Mouse (Mus musculus): Measurements from ENCODE around the gene Rufy1. TPM values are rescaled to one million over a fixed set of nuclear protein-coding genes. Genes with fewer than 3 reads are reported as not detected.
"Not testable (repeated sequence)": the region's sequence is repeated elsewhere in the genome, so short reads cannot be mapped to it uniquely, and the experiment has no call there.

The Rufy1 gene
- polyA plus RNA-seq, 1 experiment from 2014 or later: 20.9 TPM

DNA sequence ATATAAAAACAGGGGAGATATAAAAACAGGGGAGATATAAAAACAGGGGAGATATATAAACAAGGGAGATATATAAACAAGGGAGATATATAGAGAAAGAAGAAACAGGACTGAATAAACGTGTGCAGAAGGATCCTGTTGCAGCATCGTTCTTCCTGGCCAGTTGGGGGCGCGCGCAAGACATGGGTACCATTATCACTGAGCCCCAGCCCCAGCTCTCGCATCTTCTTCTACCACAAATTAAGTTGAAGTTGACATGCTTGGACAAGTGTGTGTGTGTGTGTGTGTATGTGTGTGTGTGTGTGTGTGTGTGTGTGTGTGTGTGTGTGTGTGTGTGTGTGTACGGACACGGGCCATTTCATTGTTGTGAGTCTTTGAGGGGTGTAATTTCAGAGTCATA lies 17.2 kb upstream of the Rufy1 start:
- H3K27ac ChIP-seq; H3K36me3 ChIP-seq; DNase-seq (ENCODE audit: low spot score); H3K9me3 ChIP-seq; H3K27me3 ChIP-seq (ENCODE audit: insufficient read depth, poor library complexity, severe bottlenecking); H3K4me1 ChIP-seq (replicated peaks); H3K4me3 ChIP-seq: not testable (repeated sequence)
- WGBS: 47% methylated on average over 8 of the region's 8 CpGs

DNA sequence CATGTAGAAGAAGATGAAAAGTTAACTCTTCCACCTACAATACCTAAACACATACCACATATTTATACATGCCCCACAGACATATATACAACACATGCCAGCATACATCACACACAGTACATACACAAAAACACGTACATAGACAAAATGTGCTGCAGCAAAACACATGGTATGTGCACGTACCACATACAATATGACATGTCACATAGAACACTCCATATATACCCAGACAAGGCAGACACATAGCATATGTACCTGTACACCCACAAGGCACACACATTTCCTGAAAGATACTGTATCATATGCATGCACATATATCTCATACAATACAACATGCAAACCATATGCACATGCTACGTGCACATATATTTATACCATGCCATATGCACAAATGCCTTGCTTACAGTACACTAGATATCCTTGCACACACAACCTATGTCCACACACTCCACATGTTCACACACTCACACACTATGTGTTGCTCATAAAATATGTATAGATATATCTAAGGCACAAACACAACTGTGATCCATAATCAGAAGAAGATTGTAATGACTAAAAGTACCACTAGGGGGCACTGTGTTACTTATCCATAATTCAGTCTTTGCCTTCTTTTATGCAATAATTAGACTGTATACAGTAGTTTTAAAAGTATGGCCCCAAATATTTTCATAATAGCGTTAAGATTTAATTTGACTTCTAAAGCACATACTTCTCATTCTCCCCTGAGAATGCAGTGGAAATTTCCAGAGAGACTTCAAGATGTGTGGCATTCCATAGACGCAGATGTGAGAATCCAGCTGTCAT lies 12.5 kb upstream of the Rufy1 start:
- H3K9me3 ChIP-seq: no peaks in the 10 kb centered on the region
- H3K27me3 ChIP-seq (ENCODE audit: insufficient read depth, poor library complexity, severe bottlenecking): peaks cover 4% of the 10 kb centered on the region; the same call in 1 of the 2 replicates
- no peak overlapping the region for H3K4me3 ChIP-seq
- no peaks in the 10 kb centered on the region for H3K4me1 ChIP-seq (replicated peaks)
- DNase-seq (ENCODE audit: low spot score): no peak
- 72% methylated on average over 5 of the region's 5 CpGs for WGBS
- H3K27ac ChIP-seq: no peak overlapping the region
- no peaks in the 10 kb centered on the region for H3K36me3 ChIP-seq

DNA sequence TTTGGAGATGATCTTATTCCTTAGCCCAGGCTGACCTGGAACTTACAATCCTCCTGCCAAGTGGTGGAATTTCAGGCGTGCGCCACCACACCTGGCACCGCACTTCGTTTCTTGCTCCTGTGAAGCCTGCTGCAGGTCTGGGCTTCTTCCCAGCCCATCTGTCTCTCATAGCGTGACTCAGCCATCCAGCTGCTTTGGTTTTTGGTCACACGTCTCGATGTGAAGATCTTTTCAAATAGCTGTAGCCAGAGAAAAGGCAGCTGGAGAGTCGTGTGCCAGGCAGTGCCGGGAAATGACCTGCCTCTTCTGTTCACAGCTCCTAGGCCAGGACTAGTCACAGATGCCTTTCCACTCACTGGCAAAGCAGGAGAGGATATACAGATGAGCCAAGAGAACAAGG lies 10.7 kb upstream of the Rufy1 start:
- Histone ChIP-seq H3K4me3 (no peak overlapping the region), H3K27ac (no peak overlapping the region), H3K27me3 (ENCODE audit: insufficient read depth, poor library complexity, severe bottlenecking) (peaks cover 4% of the 10 kb centered on the region; the same call in 1 of the 2 replicates), H3K9me3 (no peaks in the 10 kb centered on the region), H3K4me1 (replicated peaks) (no peaks in the 10 kb centered on the region), H3K36me3 (no peaks in the 10 kb centered on the region)
- WGBS: 72% methylated on average over 9 of the region's 9 CpGs
- no peak for DNase-seq (ENCODE audit: low spot score)

DNA sequence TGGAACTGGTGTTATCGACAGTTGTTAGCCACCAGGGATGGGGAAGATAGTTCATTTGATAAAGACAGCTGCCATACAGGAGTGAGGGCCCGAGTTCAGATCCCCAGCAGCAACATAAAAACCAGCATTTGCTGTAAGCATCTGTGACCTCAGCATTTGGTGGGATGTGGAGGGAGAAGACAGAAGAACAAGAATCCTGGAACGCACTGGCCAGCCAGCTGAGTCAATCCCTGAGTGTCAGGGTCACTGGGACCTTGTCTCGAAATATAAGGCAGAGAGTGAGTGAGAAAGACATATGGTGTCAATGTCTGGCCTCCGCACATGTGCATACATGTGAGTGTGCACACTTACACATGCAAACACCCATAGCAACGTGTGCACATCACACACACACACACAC lies 9.8 kb upstream of the Rufy1 start:
- Histone ChIP-seq H3K27me3 (ENCODE audit: insufficient read depth, poor library complexity, severe bottlenecking) (peaks cover 4% of the 10 kb centered on the region; the same call in 1 of the 2 replicates), H3K4me3 (no peak overlapping the region), H3K4me1 (replicated peaks) (no peaks in the 10 kb centered on the region), H3K36me3 (no peaks in the 10 kb centered on the region), H3K27ac (no peak overlapping the region), H3K9me3 (no peaks in the 10 kb centered on the region)
- DNase-seq (ENCODE audit: low spot score): no peak
- 81% methylated on average over 6 of the region's 6 CpGs for WGBS

DNA sequence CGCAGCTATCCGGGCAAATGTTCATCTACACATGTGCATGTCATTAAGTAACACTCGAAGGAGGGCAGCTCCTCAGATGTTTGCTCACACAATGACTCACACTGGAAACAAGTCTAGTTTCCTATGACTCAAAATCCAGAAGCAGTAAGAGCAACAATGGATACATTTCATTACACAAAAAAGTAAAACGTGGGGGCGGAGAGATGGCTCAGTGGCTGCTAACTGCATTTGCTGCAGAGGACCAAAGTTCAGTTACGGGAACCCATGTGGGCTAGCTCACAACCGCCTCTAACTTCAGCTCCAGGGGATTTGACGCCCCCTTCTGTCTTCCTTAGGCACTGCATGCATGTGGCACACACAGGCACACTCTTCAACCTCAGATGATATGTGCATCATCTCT lies 8.9 kb upstream of the Rufy1 start:
- WGBS: 65% methylated on average over 8 of the region's 8 CpGs
- Histone ChIP-seq H3K27me3 (ENCODE audit: insufficient read depth, poor library complexity, severe bottlenecking) (peaks cover 4% of the 10 kb centered on the region; the same call in 1 of the 2 replicates), H3K27ac (no peak overlapping the region), H3K4me1 (replicated peaks) (no peaks in the 10 kb centered on the region), H3K9me3 (no peaks in the 10 kb centered on the region), H3K4me3 (no peak overlapping the region), H3K36me3 (no peaks in the 10 kb centered on the region)
- no peak for DNase-seq (ENCODE audit: low spot score)

DNA sequence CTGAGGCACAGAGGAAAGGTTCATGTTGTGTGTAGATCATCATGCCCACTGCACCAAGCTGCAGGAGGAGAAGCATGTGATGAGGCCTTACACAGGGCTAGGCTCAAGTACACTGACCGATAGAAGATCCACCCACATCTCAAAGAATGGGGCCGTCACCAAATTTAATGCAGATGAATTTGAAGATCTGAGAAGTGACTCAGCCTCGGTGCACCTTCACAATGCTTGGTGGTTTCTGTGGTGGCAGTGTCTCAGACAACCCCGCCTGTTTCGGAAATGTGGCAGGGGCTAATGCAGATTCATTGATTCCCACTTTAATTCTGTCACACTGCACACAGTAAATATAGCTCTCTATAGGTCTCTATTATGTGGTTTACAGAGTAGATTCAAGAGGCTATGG lies 2.0 kb upstream of the Rufy1 start:
- H3K36me3 ChIP-seq: no peaks in the 10 kb centered on the region
- peaks cover 11% of the 10 kb centered on the region for H3K4me1 ChIP-seq (replicated peaks)

DNA sequence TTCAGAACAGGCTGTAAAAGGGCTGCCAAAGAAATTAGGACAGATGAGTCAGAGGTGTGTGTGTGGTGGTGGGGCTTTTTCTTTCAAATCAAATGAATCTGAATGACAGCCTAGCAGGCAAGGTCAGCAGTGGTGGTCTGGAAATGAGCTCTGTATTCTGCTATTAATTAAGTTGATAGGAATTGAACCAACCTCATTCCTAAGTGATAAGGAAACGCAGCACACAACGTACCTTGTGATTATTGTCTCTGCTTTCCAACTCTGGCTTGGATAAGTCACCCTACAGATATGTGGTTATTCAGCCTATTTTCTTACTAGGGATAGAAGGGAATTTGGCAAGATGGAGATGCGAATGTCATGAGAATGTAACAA lies 1.1 kb upstream of the Rufy1 start:
- Histone ChIP-seq H3K36me3 (no peaks in the 10 kb centered on the region), H3K9me3 (no peaks in the 10 kb centered on the region), H3K4me3 (0 out of 2 replicates have a peak overlapping the region, but pooled peaks have one; percentile 77), H3K27me3 (ENCODE audit: insufficient read depth, poor library complexity, severe bottlenecking) (peaks cover 5% of the 10 kb centered on the region; the same call in 1 of the 2 replicates), H3K4me1 (replicated peaks) (peaks cover 11% of the 10 kb centered on the region), H3K27ac (no peak overlapping the region)
- 92% methylated on average over 3 of the region's 3 CpGs for WGBS
- DNase-seq (ENCODE audit: low spot score): no peak

More for the DNA sequence above, 2.0 kb upstream of the Rufy1 start:
- Histone ChIP-seq H3K27ac (no peak overlapping the region), H3K4me3 (no peak overlapping the region), H3K27me3 (ENCODE audit: insufficient read depth, poor library complexity, severe bottlenecking) (peaks cover 5% of the 10 kb centered on the region; the same call in 1 of the 2 replicates), H3K9me3 (no peaks in the 10 kb centered on the region)
- WGBS: 91% methylated on average over 5 of the region's 5 CpGs
- DNase-seq (ENCODE audit: low spot score): no peak

DNA sequence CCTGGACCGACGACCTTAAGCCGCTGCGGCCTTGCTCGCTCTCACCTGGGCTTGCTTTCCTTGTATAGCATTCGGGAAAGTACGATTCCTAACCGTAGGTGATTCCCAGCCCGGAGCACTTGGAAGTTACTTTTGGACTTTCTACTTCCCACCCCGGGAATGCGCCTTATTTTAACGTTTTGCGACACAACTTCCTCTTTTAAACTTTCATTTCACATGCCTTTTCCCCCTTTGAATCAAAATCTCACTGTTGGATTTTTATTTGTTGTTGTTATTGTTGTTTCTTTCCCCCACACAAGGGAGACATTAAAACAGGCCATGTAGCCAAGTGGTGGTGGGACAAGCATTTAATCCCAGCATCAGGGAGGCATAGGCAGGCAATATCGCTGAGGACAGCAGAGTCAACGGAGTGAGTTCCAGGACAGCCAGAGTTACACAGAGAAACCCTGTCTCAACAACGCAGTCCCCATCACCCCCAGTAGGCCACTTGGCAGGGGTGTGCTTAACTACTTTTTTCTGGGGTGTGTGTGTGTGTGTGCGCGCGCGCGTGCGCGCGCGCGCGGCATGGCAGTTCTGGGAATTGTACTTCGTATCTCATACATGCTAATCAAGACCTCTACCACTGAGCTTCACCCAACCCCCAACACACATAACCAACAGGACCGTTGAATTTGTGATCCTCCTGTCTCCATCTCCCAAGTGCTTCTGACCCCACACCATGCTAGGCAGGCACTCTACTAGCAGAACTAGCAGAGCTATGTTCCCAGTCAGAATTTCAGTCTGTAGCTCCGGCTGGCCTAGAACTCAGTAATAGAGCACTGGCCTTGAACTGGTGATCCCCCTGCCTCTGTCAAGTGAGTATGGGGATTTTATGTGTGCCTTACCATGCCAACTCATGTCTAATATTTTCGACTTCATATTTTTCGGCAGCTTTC lies 476 bp upstream of the Rufy1 start:
- Histone ChIP-seq H3K9me3 (no peaks in the 10 kb centered on the region), H3K4me3 (peak overlapping the region; percentile 77), H3K36me3 (no peaks in the 10 kb centered on the region), H3K4me1 (replicated peaks) (peaks cover 11% of the 10 kb centered on the region), H3K27ac (peak overlapping the region; percentile 98), H3K27me3 (ENCODE audit: insufficient read depth, poor library complexity, severe bottlenecking) (peaks cover 5% of the 10 kb centered on the region; the same call in 1 of the 2 replicates)
- 32% methylated on average over 32 of the region's 32 CpGs for WGBS
- DNase-seq (ENCODE audit: low spot score): peak; percentile 32

DNA sequence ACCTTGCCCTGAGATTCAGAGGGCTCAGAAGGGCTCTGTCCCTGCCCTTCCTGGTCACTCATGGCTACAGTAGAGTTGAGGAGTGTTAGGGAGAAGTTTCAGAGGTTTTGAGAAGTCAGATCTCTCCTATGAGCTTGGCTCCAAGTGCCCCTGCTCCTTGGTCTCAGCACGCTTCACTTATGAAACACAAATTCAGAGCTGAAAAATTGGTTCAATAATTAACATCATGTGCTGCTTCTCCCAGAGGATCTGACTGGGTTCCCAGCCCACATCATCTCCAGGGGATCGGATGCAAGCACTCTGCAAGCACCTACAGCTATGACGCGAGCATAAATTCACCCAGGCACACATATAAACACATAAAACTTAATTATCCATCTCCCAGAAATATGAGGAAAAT lies 4.9 kb downstream of the Rufy1 start:
- Histone ChIP-seq H3K27ac (no peak overlapping the region), H3K27me3 (ENCODE audit: insufficient read depth, poor library complexity, severe bottlenecking) (no peaks in the 10 kb centered on the region), H3K4me1 (replicated peaks) (peaks cover 18% of the 10 kb centered on the region), H3K9me3 (0 out of 2 replicates have a peak, but pooled peaks cover 3% of the 10 kb centered on the region), H3K4me3 (no peak overlapping the region), H3K36me3 (no peaks in the 10 kb centered on the region)
- 90% methylated on average over 4 of the region's 4 CpGs for WGBS
- DNase-seq (ENCODE audit: low spot score): no peak

DNA sequence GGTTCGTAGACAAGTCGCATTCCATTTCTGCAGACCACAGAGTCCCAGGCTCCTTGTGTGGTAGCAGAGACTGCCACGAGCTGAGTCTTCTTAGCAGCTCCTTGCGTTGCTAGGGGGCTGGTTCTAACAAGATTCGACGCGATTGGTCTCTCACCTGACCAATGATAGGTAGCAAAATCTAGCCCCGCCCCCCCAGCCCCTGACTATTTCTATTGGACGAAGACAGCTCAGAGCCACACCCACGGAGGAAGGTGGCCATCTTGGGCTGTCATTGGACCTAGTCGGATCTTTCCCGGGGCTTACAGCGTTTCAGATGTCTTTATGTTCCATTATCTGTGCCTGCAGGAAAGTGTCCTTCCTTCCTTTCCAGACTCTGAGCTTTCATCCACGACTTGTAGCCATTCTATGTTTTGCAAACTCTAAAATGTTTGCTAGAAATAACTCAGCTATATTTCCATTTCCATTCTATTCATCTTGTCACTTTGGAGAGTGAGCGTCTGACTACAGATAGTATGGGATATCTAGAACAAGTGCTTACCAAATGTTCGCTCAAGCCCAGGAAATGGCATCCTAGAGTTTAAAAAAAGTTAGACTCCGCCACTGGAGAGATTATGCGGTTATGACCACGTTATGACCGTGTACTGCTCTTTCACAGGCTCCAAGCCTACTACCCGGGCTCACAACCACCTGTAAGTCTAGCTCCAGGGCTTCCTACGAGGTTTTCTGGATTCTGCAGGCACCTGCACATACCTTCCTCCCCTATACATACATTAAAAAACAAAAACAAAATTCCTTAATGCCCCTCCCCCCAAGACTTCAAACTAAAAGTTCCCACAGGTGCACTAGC lies 8.8 kb downstream of the Rufy1 start:
- H3K27me3 ChIP-seq (ENCODE audit: insufficient read depth, poor library complexity, severe bottlenecking): no peaks in the 10 kb centered on the region
- peak overlapping the region; percentile 60 for H3K4me3 ChIP-seq
- 24% methylated on average over 22 of the region's 22 CpGs for WGBS
- H3K36me3 ChIP-seq: peaks cover 25% of the 10 kb centered on the region
- H3K27ac ChIP-seq: peak overlapping the region; percentile 84
- peaks cover 14% of the 10 kb centered on the region for H3K4me1 ChIP-seq (replicated peaks)
- DNase-seq (ENCODE audit: low spot score): peak; percentile 96
- 0 out of 2 replicates have a peak, but pooled peaks cover 3% of the 10 kb centered on the region for H3K9me3 ChIP-seq

DNA sequence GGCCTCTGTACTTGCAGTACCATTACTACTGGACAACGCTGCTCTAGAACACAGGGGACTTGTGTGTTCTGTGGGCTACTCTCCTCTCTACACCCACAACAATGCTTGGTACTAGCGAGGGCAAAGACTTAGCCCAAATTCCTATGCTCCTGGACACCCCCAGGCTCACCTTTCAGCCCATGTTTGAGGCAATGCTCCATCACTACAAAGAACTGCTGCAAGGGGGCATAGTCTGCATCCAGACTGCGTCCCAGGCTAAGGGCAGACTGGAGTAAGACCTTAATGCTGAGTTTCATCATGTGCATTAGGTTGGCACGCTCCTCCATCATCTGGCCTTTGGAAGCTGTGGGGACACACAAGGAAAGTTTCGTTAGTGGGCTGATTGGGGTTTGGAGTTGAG lies 9.5 kb downstream of the Rufy1 start:
- Histone ChIP-seq H3K9me3 (0 out of 2 replicates have a peak, but pooled peaks cover 3% of the 10 kb centered on the region), H3K4me3 (peak overlapping the region; percentile 60), H3K27me3 (ENCODE audit: insufficient read depth, poor library complexity, severe bottlenecking) (no peaks in the 10 kb centered on the region), H3K36me3 (peaks cover 32% of the 10 kb centered on the region), H3K27ac (peak overlapping the region; percentile 84), H3K4me1 (replicated peaks) (peaks cover 14% of the 10 kb centered on the region)
- 46% methylated on average over 5 of the region's 5 CpGs for WGBS
- no peak for DNase-seq (ENCODE audit: low spot score)

DNA sequence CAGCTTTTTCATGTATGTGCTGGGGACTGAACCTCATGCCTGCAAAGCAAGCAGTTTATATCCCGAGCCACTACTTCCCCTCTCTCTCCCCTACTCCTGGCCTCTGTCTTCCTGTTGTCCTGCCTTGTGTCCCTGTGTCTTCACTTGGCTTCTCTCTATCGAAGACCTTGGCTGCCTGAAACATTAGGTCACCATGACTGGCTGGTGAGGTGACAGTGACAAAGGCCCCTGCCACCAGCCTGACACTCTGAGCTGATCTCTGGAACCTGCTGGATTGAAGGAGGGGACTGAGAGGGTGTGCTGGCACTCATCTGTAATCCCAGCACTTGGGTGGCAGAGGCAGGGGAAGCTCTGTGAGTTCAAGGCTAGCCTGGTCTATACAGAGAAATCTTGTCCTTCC lies 13.1 kb downstream of the Rufy1 start:
- H3K4me3 ChIP-seq: no peak overlapping the region
- no peaks in the 10 kb centered on the region for H3K9me3 ChIP-seq
- H3K36me3 ChIP-seq: peaks cover 65% of the 10 kb centered on the region
- 72% methylated on average over 2 of the region's 2 CpGs for WGBS
- no peak for DNase-seq (ENCODE audit: low spot score)
- no peaks in the 10 kb centered on the region for H3K27me3 ChIP-seq (ENCODE audit: insufficient read depth, poor library complexity, severe bottlenecking)
- H3K4me1 ChIP-seq (replicated peaks): peaks cover 14% of the 10 kb centered on the region
- H3K27ac ChIP-seq: no peak overlapping the region
